Mouse (Mus musculus) 3T3-L1 (cell line): ENCODE results near the gene Sohlh1.
A peak's percentile ranks its signal among the peaks of the same experiment; 100 is the strongest.
"Not testable (repeated sequence)": the region's sequence is repeated elsewhere in the genome, so short reads cannot be mapped to it uniquely, and the experiment has no call there.

Experiments
- DNase-seq: peaks from one replicate; pipeline ENCODE4 v3.0.0-alpha.2; 2015; ENCODE audit warnings: low read depth, low spot score

Sohlh1 gene

GRCm38 (mm10) chr2:25842161-25842560 lies 4.9 kb downstream of the Sohlh1 start:
- peak; percentile 45 for DNase-seq

DNA sequence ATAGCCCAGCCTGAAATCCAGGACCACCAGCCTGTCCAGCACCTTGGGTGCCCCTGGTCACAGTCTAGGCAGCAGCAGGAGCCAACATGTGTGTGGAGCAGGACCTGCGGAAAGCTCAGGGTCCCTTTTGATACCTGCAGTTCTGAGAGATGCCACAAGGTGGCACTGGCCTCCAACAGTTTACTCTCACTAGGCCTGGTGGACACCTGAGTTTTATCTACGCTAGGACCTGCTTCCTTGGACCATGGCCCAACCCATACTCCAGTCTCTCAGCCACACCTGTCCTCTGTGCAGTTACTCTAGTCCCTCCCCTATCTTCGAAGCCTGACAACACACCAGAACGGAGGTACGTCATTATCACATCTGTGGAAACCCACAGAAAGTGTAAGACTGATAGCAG lies 10.8 kb downstream of the Sohlh1 start:
- DNase-seq, result peak; percentile 80

GRCm38 (mm10) chr2:25830786-25831185 lies 16.3 kb downstream of the Sohlh1 start:
- no peak for DNase-seq

GRCm38 (mm10) chr2:25828344-25828947 lies 18.6 kb downstream of the Sohlh1 start:
- DNase-seq, result no peak

DNA sequence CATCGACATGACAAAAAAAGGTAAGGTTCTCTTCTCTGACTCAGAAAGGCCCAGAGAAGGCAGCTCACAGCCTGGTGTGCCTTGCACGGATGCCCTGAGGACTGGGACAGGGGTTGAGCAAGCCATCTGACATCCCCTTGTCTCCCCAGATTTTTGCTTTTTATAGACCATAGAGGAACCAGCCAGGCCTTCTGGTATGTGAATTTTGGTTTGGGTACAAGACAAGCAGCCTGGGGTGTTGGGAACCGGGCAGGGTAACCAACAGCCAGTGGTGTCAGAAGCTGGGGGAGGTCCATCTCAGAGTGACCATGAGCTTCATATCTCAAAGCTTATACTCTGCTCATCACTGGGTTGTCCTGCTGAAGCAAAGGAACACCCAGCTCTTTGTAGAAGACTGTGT lies 22.3 kb downstream of the Sohlh1 start:
- DNase-seq, result no peak

GRCm38 (mm10) chr2:25822806-25823205 lies 24.2 kb downstream of the Sohlh1 start, which contains the start of gene Lcn9:
Gene Lcn9, plus strand, starts transcription at chr2:25823153.
- DNase-seq, result peak; percentile 6

DNA sequence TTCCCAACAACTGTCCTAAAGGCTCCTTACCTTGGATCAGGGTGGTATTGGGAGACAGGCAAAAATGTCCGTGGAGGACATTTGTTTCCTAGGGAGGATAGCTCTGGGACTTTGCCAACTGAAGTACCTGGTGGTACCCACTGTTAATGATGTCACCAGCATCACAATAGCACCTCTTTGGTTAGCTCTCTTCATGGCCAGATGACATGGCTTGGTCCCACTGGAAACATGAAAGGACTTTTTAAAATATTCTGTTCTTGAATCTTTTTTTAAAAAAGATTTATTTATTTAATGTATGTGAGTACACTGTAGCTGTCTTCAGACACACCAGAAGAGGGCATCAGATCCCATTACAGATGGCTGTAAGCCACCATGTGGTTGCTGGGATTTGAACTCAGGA lies 31.3 kb downstream of the Sohlh1 start, which contains the start of gene Glt6d1:
TSS of gene Glt6d1 (minus strand) at position 101 of the 400 bp plus-strand sequence.
- DNase-seq, result not testable (repeated sequence)

DNA sequence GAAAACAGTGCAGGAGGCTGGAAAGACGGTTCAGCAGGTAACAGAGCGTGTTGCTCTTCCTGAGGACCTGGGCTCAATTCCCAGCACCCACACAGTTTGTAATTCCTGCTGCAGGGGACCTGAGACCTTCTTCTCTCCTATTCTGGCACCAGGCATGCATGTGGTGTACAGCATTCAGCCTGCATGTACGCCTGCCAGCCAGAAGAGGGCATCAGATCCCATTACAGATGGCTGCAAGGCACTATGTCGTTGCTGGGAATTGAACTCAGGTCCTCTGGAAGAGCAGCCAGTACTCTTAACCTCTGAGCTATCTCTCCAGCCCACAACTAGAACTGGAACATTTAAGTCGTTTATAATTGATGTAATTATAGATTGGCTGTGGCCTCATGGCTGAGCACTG lies 33.7 kb downstream of the Sohlh1 start:
- no peak for DNase-seq

DNA sequence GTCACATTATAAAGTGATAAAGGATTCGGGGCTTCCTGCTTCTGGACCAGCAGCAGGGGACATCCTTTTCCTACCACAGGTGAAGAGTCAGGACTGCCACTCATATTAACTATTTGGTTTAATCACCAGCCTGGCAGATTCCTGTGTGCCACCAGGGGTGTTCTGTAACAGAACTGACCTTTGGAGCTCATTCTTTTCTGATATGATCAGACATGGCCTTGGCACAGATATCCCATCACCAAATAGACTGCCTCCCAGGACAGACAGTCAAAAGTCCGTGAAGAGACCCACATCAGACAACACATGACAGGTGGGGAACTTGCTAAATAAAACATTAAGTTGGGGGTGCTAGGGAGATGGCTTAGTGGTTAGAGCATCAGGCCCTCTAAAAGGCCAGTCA lies 35.3 kb downstream of the Sohlh1 start:
- DNase-seq, result no peak

GRCm38 (mm10) chr2:25798065-25798464 lies 49.0 kb downstream of the Sohlh1 start:
- DNase-seq, result no peak

- DNase-seq, result no peak
Measured at GRCm38 (mm10) chr2:25797635-25798034, 49.4 kb downstream of the Sohlh1 start.
